Mouse (Mus musculus) bone marrow macrophage, adult 2 months (primary cell): ENCODE results near the gene Methig1.

Source experiments
- CTCF ChIP-seq: IDR thresholded peaks from 2 replicates; pipeline ENCODE4 v1.5.1; 2012; ENCODE audit warnings: low read depth, mild to moderate bottlenecking, low read length, moderate library complexity
- POLR2A ChIP-seq: IDR thresholded peaks from 2 replicates; pipeline ENCODE4 v1.6.1; 2012; ENCODE audit warnings: mild to moderate bottlenecking, low read depth, low read length, borderline replicate concordance

GRCm38 (mm10) chr15:100391599-100391998, 38.6 kb downstream of the Methig1 start:
- TF ChIP-seq CTCF (no peak), POLR2A (no peak)
